Mouse (Mus musculus): ENCODE results near the gene Noto. TPM values are rescaled to one million over a fixed set of nuclear protein-coding genes. Genes with fewer than 3 reads are reported as not detected.

Gene Noto
- polyA plus RNA-seq, 1 experiment from 2014 or later: not detected

DNA sequence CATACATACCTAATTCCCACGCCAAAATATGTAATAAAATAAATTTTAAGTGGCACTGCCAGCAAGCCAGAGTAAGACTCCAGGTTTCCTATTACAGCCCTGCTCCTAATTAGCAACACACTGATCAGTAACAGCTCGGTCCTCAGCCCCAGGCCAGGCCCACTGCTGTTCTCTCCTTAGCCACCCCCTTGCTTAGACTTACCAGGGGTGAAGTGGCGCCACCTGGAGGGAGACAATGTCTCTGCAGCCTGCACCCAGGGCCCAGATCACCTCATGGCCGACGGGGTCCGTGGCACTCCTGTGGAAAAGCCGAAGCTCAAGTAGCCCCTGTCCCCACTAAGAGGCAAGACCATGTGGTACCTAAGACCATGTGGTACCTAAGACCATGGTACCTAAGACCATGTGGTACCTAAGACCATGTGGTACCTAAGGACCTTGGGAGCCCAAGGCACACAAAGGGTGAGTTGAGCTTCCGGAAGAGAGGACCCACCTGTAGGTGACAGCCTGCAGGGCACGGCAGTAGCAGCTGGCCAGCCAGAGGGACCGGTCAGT lies 53.8 kb downstream of the Noto start:
- no peak overlapping the region for H3K27ac ChIP-seq (replicated peaks)
- H3K27me3 ChIP-seq: peaks cover 16% of the 10 kb centered on the region
- no peaks in the 10 kb centered on the region for H3K4me1 ChIP-seq
- H3K9me3 ChIP-seq (replicated peaks): no peaks in the 10 kb centered on the region
- H3K4me2 ChIP-seq (replicated peaks): no peak overlapping the region
- H3K4me3 ChIP-seq (replicated peaks): no peak overlapping the region
- peak; percentile 39; the same call in 1 of the 2 replicates for ATAC-seq (ENCODE audit: insufficient number of reproducible peaks, low FRiP score, low TSS enrichment, low read depth)
- H3K9ac ChIP-seq: no peak overlapping the region
- no peaks in the 10 kb centered on the region for H3K36me3 ChIP-seq
- WGBS: 32% methylated on average over 10 of the region's 10 CpGs

DNA sequence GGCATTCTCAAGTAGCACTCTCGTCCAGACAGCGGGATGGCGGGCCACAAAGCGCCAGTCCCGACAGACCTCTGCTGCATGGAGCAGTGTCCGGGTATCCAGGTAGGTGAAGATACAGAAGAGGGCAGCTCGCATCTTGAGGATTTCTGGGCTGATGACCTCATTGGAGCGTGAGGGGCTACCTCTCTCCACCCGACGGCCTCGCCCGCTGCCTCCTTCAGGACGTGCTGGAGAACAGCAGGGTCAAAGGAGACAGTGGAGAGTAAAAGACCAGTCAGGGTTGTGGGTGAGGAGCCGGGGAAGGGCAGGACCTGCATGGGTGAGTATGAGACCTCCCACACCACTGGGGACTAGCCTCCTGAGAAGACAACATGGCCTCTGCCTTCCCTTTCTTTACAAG lies 54.7 kb downstream of the Noto start:
- H3K4me3 ChIP-seq (replicated peaks): no peak overlapping the region
- no peak overlapping the region for H3K27ac ChIP-seq (replicated peaks)
- H3K9me3 ChIP-seq (replicated peaks): no peaks in the 10 kb centered on the region
- H3K4me1 ChIP-seq: no peaks in the 10 kb centered on the region
- no peak overlapping the region for H3K4me2 ChIP-seq (replicated peaks)
- WGBS: 43% methylated on average over 14 of the region's 14 CpGs
- ATAC-seq (ENCODE audit: insufficient number of reproducible peaks, low FRiP score, low TSS enrichment, low read depth): no peak
- H3K27me3 ChIP-seq: peaks cover 23% of the 10 kb centered on the region
- no peak overlapping the region for H3K9ac ChIP-seq
- no peaks in the 10 kb centered on the region for H3K36me3 ChIP-seq

Other genes with a start within 250 kb of the Noto start
- gene Emx1, start 236.4 kb upstream of the Noto start, polyA plus RNA-seq (2015; fragmentation: Nextera tagmentation; extraction: Ambion mirVana): 0.21 and 0.45 TPM in 2 replicates
- gene Sfxn5, start 90.5 kb upstream of the Noto start, polyA plus RNA-seq (2015; fragmentation: Nextera tagmentation; extraction: Ambion mirVana): 8.0 TPM in 2 replicates
- gene Rab11fip5, start 49.3 kb upstream of the Noto start, polyA plus RNA-seq (2015; fragmentation: Nextera tagmentation; extraction: Ambion mirVana): 20.1 and 21.4 TPM in 2 replicates
- 47.8 and 51.9 TPM in 2 replicates for gene Smyd5, start 8.1 kb downstream of the Noto start, polyA plus RNA-seq (2015; fragmentation: Nextera tagmentation; extraction: Ambion mirVana)
- gene Cct7, start 27.6 kb downstream of the Noto start, polyA plus RNA-seq (2015; fragmentation: Nextera tagmentation; extraction: Ambion mirVana): 440 and 448 TPM in 2 replicates
- gene Pradc1, start 28.1 kb downstream of the Noto start, polyA plus RNA-seq (2015; fragmentation: Nextera tagmentation; extraction: Ambion mirVana): 38.0 and 42.4 TPM in 2 replicates
- 0.26 and 0.33 TPM in 2 replicates for gene Fbxo41, start 79.1 kb downstream of the Noto start, polyA plus RNA-seq (2015; fragmentation: Nextera tagmentation; extraction: Ambion mirVana)
- gene Egr4, start 89.7 kb downstream of the Noto start, polyA plus RNA-seq (2015; fragmentation: Nextera tagmentation; extraction: Ambion mirVana): not detected in 2 replicates
- 4.9 and 5.3 TPM in 2 replicates for gene Alms1, start 163.6 kb downstream of the Noto start, polyA plus RNA-seq (2015; fragmentation: Nextera tagmentation; extraction: Ambion mirVana)

Data from embryonic facial prominence, embryonic 15.5 days (tissue).